Mouse (Mus musculus) embryonic facial prominence, embryonic 13.5 days (tissue): ENCODE data around the gene 2010111I01Rik. TPM values are rescaled to one million over a fixed set of nuclear protein-coding genes. Genes with fewer than 3 reads are reported as not detected.
"Not testable (repeated sequence)": the region's sequence is repeated elsewhere in the genome, so short reads cannot be mapped to it uniquely, and the experiment has no call there.

ENCODE experiments used
- ATAC-seq: fragments of 200-750 bp; cut with Nextera tagmentation; 2 replicates; pipeline ENCODE4 v1.8.0; 2017; ENCODE audit warnings: low read depth; ENCODE audit not compliant: insufficient number of reproducible peaks, insufficient read depth, low FRiP score, low TSS enrichment
- H3K27ac ChIP-seq: fragments of 300-500 bp; sonication (generic); 2 replicates; pipeline ENCODE4 v1.5.1; 2015; ENCODE audit warnings: moderate library complexity, mild to moderate bottlenecking, inconsistent platforms
- H3K27me3 ChIP-seq: fragments of 300-500 bp; sonication (generic); 2 replicates; pipeline ENCODE4 v1.6.1; 2015; ENCODE audit warnings: mild to moderate bottlenecking, inconsistent platforms
- H3K36me3 ChIP-seq: fragments of 300-500 bp; sonication (generic); 2 replicates; pipeline ENCODE4 v1.6.1; 2015; ENCODE audit warnings: mild to moderate bottlenecking, inconsistent platforms
- H3K4me1 ChIP-seq: fragments of 300-500 bp; sonication (generic); 2 replicates; pipeline ENCODE4 v1.6.1; 2015; ENCODE audit warnings: inconsistent platforms
- H3K4me2 ChIP-seq: fragments of 300-500 bp; sonication (generic); 2 replicates; pipeline ENCODE4 v1.6.1; 2015; ENCODE audit warnings: moderate library complexity, mild to moderate bottlenecking, inconsistent platforms
- H3K4me3 ChIP-seq: fragments of 300-500 bp; sonication (generic); 2 replicates; pipeline ENCODE4 v1.5.1; 2015; ENCODE audit warnings: mild to moderate bottlenecking, inconsistent platforms
- H3K9ac ChIP-seq: fragments of 300-500 bp; sonication (generic); 2 replicates; pipeline ENCODE4 v1.6.1; 2015; ENCODE audit warnings: mild to moderate bottlenecking, inconsistent platforms
- H3K9me3 ChIP-seq: fragments of 300-500 bp; sonication (generic); 2 replicates; pipeline ENCODE4 v1.6.1; 2016; ENCODE audit warnings: inconsistent platforms
- WGBS: fragments of 180-500 bp; shearing (Covaris S2); methylation state at CpG from one replicate; pipeline ENCODE4 v1.1.7; 2015; ENCODE audit warnings: mixed read lengths; 5-methylcytosine and 5-hydroxymethylcytosine counted together
- polyA plus RNA-seq: library from polyadenylated mRNA; unstranded; fragments of >200 nt; fragmentation: Nextera tagmentation; extraction: Ambion mirVana; gene quantifications from 2 replicates; pipeline ENCODE4 v1.2.1, GENCODE M21; 2015

2010111I01Rik gene
- polyA plus RNA-seq, 1 experiment from 2014 or later: 254 TPM

DNA sequence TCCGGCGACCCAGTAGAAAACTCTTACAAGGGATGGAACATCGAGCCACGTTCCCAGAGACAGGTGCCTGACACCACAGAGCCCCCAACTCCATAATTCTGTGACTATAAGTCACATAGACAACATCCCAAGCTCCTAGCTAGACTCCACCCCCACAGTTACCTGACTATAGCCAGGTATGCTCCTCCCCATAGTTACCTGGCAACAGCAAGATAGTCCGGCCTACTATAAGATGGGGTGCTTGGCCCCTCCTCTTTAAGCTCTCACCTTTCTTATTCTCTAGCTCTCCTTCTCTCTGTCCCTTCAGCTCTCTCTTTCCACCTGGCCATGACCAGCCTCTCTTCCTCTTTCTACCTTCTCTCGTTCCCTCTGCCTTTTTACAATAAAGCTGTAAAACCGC, 118.4 kb downstream of the 2010111I01Rik start:
- 74% methylated on average over 7 of the region's 7 CpGs for WGBS
- 0 out of 2 replicates have a peak overlapping the region, but pooled peaks have one; percentile 11 for H3K27ac ChIP-seq
- H3K36me3 ChIP-seq: not testable (repeated sequence)

GRCm38 (mm10) chr13:63083663-63084062, 119.0 kb downstream of the 2010111I01Rik start:
- H3K36me3 ChIP-seq: no peaks in the 10 kb centered on the region
- H3K4me1 ChIP-seq: no peaks in the 10 kb centered on the region
- ATAC-seq: peak; percentile 43; the same call in 1 of the 2 replicates
- H3K27me3 ChIP-seq: no peaks in the 10 kb centered on the region
- no peak overlapping the region for H3K4me2 ChIP-seq
- WGBS: 76% methylated on average over 8 of the region's 8 CpGs
- 0 out of 2 replicates have a peak overlapping the region, but pooled peaks have one; percentile 11 for H3K27ac ChIP-seq
- H3K9me3 ChIP-seq: no peaks in the 10 kb centered on the region
- no peak overlapping the region for H3K4me3 ChIP-seq
- no peak overlapping the region for H3K9ac ChIP-seq

More for the DNA sequence above, 118.4 kb downstream of the 2010111I01Rik start:
- not testable (repeated sequence) for H3K9me3 ChIP-seq, H3K27me3 ChIP-seq, H3K4me3 ChIP-seq, H3K4me1 ChIP-seq, ATAC-seq, H3K9ac ChIP-seq, H3K4me2 ChIP-seq

DNA sequence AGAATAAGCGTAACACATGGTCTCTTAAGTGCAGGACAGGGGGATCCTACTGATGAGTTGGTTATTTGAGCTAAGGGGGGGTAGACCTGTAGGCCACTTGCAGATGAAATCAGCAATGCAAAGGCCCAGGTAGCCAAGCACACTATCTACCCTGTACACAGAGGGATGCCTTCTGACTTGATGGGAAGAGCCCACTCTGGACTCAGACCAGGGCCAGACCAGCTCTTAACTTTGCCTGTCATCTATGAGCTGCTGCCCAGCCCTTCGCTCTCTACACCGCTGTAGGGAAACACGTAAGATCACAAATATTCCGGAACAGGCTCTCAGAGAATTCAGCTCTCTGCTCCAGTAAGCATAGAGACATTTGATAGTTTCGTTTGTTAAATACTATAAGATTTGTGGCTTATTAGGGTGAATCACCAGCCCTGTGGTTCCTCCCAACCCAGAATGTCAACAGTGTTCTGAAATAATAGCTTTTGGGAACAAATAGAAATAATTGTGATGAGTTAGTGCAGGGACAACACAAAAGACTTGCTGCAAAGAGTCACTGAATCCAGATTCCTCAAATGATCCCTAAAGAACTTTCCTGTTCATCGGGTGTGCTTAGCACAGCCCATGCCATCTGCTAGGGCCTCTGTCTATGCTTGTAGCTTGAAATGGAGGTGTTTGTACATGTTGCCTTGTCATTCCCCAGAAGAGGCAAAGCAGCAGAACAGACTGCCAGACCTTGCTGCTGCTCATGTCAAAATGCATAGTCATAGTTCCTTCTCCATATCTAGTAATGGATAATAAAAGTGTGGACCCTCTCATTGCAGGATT, 123.4 kb downstream of the 2010111I01Rik start:
- Histone ChIP-seq H3K4me1 (peaks cover 17% of the 10 kb centered on the region), H3K4me2 (no peak overlapping the region), H3K9ac (no peak overlapping the region), H3K27me3 (no peaks in the 10 kb centered on the region), H3K9me3 (no peaks in the 10 kb centered on the region), H3K36me3 (no peaks in the 10 kb centered on the region), H3K4me3 (no peak overlapping the region), H3K27ac (peak overlapping the region; percentile 61)
- no peak for ATAC-seq
- WGBS: 80% methylated on average over 7 of the region's 7 CpGs

DNA sequence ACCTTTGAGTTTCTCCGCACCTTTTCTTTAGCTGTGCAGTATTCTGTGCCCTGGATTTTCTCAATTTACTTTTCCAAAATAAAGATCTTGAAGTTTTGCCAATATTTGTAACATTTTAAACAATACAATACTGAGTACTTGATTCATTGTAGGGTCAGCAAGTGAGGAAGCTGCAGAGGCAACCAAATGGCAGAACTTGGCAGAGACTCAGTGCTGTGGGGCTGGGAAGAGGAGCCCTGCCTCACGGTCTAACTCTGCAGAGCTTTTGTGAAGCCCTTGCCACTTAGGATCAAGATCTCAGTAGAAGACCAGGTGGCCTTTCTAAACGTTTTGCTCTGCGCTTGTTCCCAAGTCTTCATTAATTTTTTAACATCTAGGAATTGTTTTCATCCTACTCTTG, 124.8 kb downstream of the 2010111I01Rik start:
- no peaks in the 10 kb centered on the region for H3K9me3 ChIP-seq
- no peak overlapping the region for H3K4me2 ChIP-seq
- H3K27ac ChIP-seq: no peak overlapping the region; the same call in 1 of the 2 replicates
- H3K4me3 ChIP-seq: no peak overlapping the region
- H3K27me3 ChIP-seq: no peaks in the 10 kb centered on the region
- H3K4me1 ChIP-seq: peaks cover 25% of the 10 kb centered on the region
- H3K36me3 ChIP-seq: no peaks in the 10 kb centered on the region
- 74% methylated on average over 4 of the region's 4 CpGs for WGBS
- no peak for ATAC-seq
- H3K9ac ChIP-seq: no peak overlapping the region

GRCm38 (mm10) chr13:63091246-63091645, 126.6 kb downstream of the 2010111I01Rik start:
- WGBS: 47% methylated on average over 2 of the region's 2 CpGs
- H3K9me3 ChIP-seq: no peaks in the 10 kb centered on the region
- H3K4me3 ChIP-seq: no peak overlapping the region
- H3K4me2 ChIP-seq: no peak overlapping the region
- H3K9ac ChIP-seq: no peak overlapping the region
- peaks cover 31% of the 10 kb centered on the region for H3K4me1 ChIP-seq
- no peaks in the 10 kb centered on the region for H3K36me3 ChIP-seq
- no peaks in the 10 kb centered on the region for H3K27me3 ChIP-seq
- H3K27ac ChIP-seq: no peak overlapping the region
- ATAC-seq: no peak

- ATAC-seq: no peak
- no peak overlapping the region for H3K27ac ChIP-seq
These were observed 127.6 kb downstream of the 2010111I01Rik start for GRCm38 (mm10) chr13:63092299-63092698.

DNA sequence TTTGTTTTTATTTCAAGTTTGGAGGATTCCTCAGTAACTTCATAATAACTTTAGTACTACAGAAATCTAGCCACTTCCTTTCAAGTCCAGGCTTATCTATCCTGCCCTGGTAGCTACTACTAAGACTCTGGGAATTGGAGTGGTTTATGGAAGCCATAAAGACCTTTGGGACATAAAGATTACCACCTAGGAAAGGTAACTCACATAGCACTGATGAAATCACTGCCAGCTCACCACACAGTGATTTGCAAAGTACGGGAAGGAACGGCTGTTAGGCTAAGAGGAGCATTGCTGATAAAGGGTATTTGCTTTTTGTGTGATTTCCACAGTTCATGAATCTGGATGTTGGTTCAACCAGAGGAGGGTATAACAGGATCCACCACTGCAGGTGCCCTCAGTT, 128.2 kb downstream of the 2010111I01Rik start:
- no peak overlapping the region for H3K27ac ChIP-seq
- H3K4me1 ChIP-seq: peaks cover 37% of the 10 kb centered on the region

More at GRCm38 (mm10) chr13:63092299-63092698, 127.6 kb downstream of the 2010111I01Rik start:
- Histone ChIP-seq H3K4me1 (peaks cover 37% of the 10 kb centered on the region), H3K9ac (no peak overlapping the region), H3K9me3 (no peaks in the 10 kb centered on the region), H3K36me3 (no peaks in the 10 kb centered on the region), H3K4me2 (no peak overlapping the region), H3K27me3 (no peaks in the 10 kb centered on the region), H3K4me3 (no peak overlapping the region)
- WGBS: 85% methylated on average over 2 of the region's 2 CpGs

DNA sequence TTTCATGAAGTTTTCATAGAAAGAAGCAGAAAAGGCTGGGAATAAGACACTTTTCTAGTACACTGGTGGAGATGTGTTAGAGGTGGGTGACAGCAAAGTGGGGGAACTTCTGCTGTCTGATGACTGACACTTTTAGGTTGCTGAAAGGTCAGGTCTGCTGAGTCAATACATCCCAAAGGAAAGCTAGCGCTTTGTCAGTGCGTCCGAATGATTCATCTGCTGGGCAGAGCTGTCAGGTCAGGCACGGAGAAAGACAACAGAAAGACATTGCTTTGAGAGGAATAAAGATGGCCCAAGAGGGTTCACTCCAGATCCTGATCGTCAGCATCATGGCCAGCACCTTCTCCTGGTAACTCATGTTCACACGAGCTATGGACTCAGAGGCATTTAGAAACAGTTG, 128.9 kb downstream of the 2010111I01Rik start:
- peaks cover 37% of the 10 kb centered on the region for H3K4me1 ChIP-seq
- ATAC-seq: no peak
- 83% methylated on average over 6 of the region's 6 CpGs for WGBS
- no peak overlapping the region for H3K4me3 ChIP-seq
- no peak overlapping the region for H3K4me2 ChIP-seq
- no peaks in the 10 kb centered on the region for H3K36me3 ChIP-seq
- no peaks in the 10 kb centered on the region for H3K9me3 ChIP-seq
- H3K27ac ChIP-seq: peak overlapping the region; percentile 68; the same call in 1 of the 2 replicates
- no peaks in the 10 kb centered on the region for H3K27me3 ChIP-seq
- no peak overlapping the region for H3K9ac ChIP-seq

More for the DNA sequence above, 128.2 kb downstream of the 2010111I01Rik start:
- Histone ChIP-seq H3K27me3 (no peaks in the 10 kb centered on the region), H3K4me3 (no peak overlapping the region), H3K9me3 (no peaks in the 10 kb centered on the region), H3K4me2 (no peak overlapping the region), H3K36me3 (no peaks in the 10 kb centered on the region), H3K9ac (no peak overlapping the region)
- WGBS: 85% methylated on average over 2 of the region's 2 CpGs
- ATAC-seq: no peak

- H3K36me3 ChIP-seq: no peaks in the 10 kb centered on the region
- 0 out of 2 replicates have a peak, but pooled peaks have one; percentile 45 for ATAC-seq
- H3K9me3 ChIP-seq: no peaks in the 10 kb centered on the region
- H3K9ac ChIP-seq: no peak overlapping the region
- H3K4me3 ChIP-seq: no peak overlapping the region
- peaks cover 29% of the 10 kb centered on the region for H3K4me1 ChIP-seq
- 21% methylated on average over 8 of the region's 8 CpGs for WGBS
- H3K27ac ChIP-seq: peak overlapping the region; percentile 68
- H3K4me2 ChIP-seq: no peak overlapping the region
- no peaks in the 10 kb centered on the region for H3K27me3 ChIP-seq
These were observed 129.8 kb downstream of the 2010111I01Rik start for GRCm38 (mm10) chr13:63094317-63095131.

DNA sequence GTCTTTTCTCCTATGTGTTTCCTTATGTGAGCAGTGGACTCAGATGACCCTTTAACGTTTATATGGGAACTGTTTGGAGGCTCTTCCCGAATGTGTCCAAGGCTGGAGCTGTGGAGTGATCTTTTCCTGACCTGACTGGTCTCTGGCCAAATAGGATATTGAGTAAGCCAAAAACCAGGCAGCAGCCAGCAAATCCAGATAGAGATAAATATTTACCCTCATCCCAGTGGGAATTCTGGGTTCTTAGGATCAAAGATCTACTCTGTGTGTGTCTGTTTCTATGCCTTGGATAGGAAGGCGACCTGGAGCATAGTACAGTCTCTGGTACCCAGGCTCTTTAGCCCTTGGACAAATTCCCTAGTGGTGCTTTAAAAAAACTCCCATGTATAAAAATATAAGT, 132.1 kb downstream of the 2010111I01Rik start:
- H3K4me2 ChIP-seq: no peak overlapping the region
- no peaks in the 10 kb centered on the region for H3K27me3 ChIP-seq
- ATAC-seq: no peak
- H3K9me3 ChIP-seq: no peaks in the 10 kb centered on the region
- WGBS: 62% methylated on average over 3 of the region's 3 CpGs
- no peak overlapping the region for H3K4me3 ChIP-seq
- H3K9ac ChIP-seq: no peak overlapping the region
- H3K36me3 ChIP-seq: no peaks in the 10 kb centered on the region
- peaks cover 21% of the 10 kb centered on the region for H3K4me1 ChIP-seq
- 0 out of 2 replicates have a peak overlapping the region, but pooled peaks have one; percentile 4 for H3K27ac ChIP-seq

- H3K4me3 ChIP-seq: no peak overlapping the region
- H3K9me3 ChIP-seq: no peaks in the 10 kb centered on the region
- ATAC-seq: no peak
- no peaks in the 10 kb centered on the region for H3K27me3 ChIP-seq
- peaks cover 24% of the 10 kb centered on the region for H3K4me1 ChIP-seq
- no peak overlapping the region for H3K4me2 ChIP-seq
- H3K27ac ChIP-seq: 0 out of 2 replicates have a peak overlapping the region, but pooled peaks have one; percentile 4
- no peaks in the 10 kb centered on the region for H3K36me3 ChIP-seq
- WGBS: 63% methylated on average over 8 of the region's 8 CpGs
- H3K9ac ChIP-seq: no peak overlapping the region
These were observed 132.8 kb downstream of the 2010111I01Rik start for GRCm38 (mm10) chr13:63097440-63097930.
